8 mouse cellular contexts compared by ENCODE assay signal in genomic region chr10:128674469-128675008, GRCm38 (mm10). TPM values are rescaled to one million over a fixed set of nuclear protein-coding genes. Genes with fewer than 3 reads are reported as not detected.
DNase-seq lines count a peak whose midpoint lies in the region; ATAC-seq lines count a peak whose summit lies in the region.

No protein-coding gene starts in this region.

- ATAC-seq in intestine, embryonic 14.5 days (replicated peaks; ENCODE audit: low FRiP score, low TSS enrichment, low read depth): peak; percentile 7; the same call in 1 of the 2 replicates

- H3K9ac ChIP-seq in intestine, embryonic 14.5 days (ENCODE audit: low read length): peak overlapping the region; percentile 31

- peak; percentile 19 for DNase-seq in cerebellum, adult 9-11 months
- DNase-seq in cerebellum, adult 11-12 months: no peak
- DNase-seq in Muller cell, postnatal 12 days (ENCODE audit: inconsistent ontology term): peak; percentile 41
- no peak for DNase-seq in intestine, embryonic 14.5 days (ENCODE audit: low spot score)
- DNase-seq in lung, postnatal 10 days: peak; percentile 62
- DNase-seq in splenic B cell, adult 2 months (ENCODE audit: low read depth, low spot score): peak; percentile 74
- DNase-seq in urinary bladder, postnatal 4 days (ENCODE audit: low spot score in 2 of 2): no peak

- H3K4me1 ChIP-seq in erythroblast, embryonic 14.5 days (ENCODE audit: control insufficient read depth): peaks cover 21% of the 10 kb centered on the region
- peaks cover 4% of the 10 kb centered on the region; the same call in 1 of the 2 replicates for H3K4me1 ChIP-seq in intestine, embryonic 14.5 days (replicated peaks; ENCODE audit: control insufficient read depth, insufficient read depth, low read length)

- WGBS in intestine, embryonic 14.5 days: 2% methylated on average over 9 of the region's 9 CpGs

- peak overlapping the region; percentile 87 for H3K4me2 ChIP-seq in intestine, embryonic 14.5 days (ENCODE audit: low read length)

- H3K4me3 ChIP-seq in erythroblast, embryonic 14.5 days (replicated peaks): peak overlapping the region; percentile 79
- H3K4me3 ChIP-seq in intestine, embryonic 14.5 days (ENCODE audit: low read depth, low read length): peak overlapping the region; percentile 66

- peaks cover 42% of the 10 kb centered on the region for H3K27me3 ChIP-seq in erythroblast, embryonic 14.5 days (ENCODE audit: control insufficient read depth)
- H3K27me3 ChIP-seq in intestine, embryonic 14.5 days (replicated peaks; ENCODE audit: control insufficient read depth, insufficient read depth, low read length): no peaks in the 10 kb centered on the region
- no peaks in the 10 kb centered on the region for H3K27me3 ChIP-seq in splenic B cell, adult 2 months (ENCODE audit: control insufficient read depth, insufficient read depth, low read length, poor library complexity, severe bottlenecking)

- no peaks in the 10 kb centered on the region for H3K9me3 ChIP-seq in erythroblast, embryonic 14.5 days (ENCODE audit: control insufficient read depth, low read length)
- H3K9me3 ChIP-seq in intestine, embryonic 14.5 days (ENCODE audit: control insufficient read depth, low read length): no peaks in the 10 kb centered on the region

- H3K27ac ChIP-seq in intestine, embryonic 14.5 days (ENCODE audit: low read depth): peak overlapping the region; percentile 57

- peaks cover 25% of the 10 kb centered on the region for H3K36me3 ChIP-seq in erythroblast, embryonic 14.5 days (ENCODE audit: control insufficient read depth)
- H3K36me3 ChIP-seq in intestine, embryonic 14.5 days (ENCODE audit: control insufficient read depth, insufficient read depth, low read length): peaks cover 11% of the 10 kb centered on the region
- peaks cover 3% of the 10 kb centered on the region; the same call in 1 of the 2 replicates for H3K36me3 ChIP-seq in splenic B cell, adult 2 months (ENCODE audit: control insufficient read depth, insufficient read depth, low read length, poor library complexity, severe bottlenecking)

RNA-seq across cellular contexts. Expression of gene Suox, which starts 0.7 kb away (rescaled TPM):
- polyA plus RNA-seq in erythroblast, embryonic 14.5 days (2012): 0.04 and 0.14 TPM in 2 replicates
- polyA plus RNA-seq in intestine, embryonic 14.5 days (2014; fragmentation: Nextera tagmentation; extraction: Ambion mirVana): 9.8 and 12.7 TPM in 2 replicates

RNA-seq across cellular contexts. Expression of gene Rab5b, which starts 21.5 kb away (rescaled TPM):
- polyA plus RNA-seq in erythroblast, embryonic 14.5 days (2012): 1.1 and 1.2 TPM in 2 replicates
- polyA plus RNA-seq in intestine, embryonic 14.5 days (2014; fragmentation: Nextera tagmentation; extraction: Ambion mirVana): 59.4 and 64.4 TPM in 2 replicates

RNA-seq across cellular contexts. Expression of gene Ikzf4, which starts 28.7 kb away (rescaled TPM):
- polyA plus RNA-seq in erythroblast, embryonic 14.5 days (2012): 0.01 TPM in 1 of 2 replicates, not detected in the other
- polyA plus RNA-seq in intestine, embryonic 14.5 days (2014; fragmentation: Nextera tagmentation; extraction: Ambion mirVana): 3.0 and 3.2 TPM in 2 replicates

RNA-seq across cellular contexts. Expression of gene Pmel, which starts 29.5 kb away (rescaled TPM):
- polyA plus RNA-seq in erythroblast, embryonic 14.5 days (2012): not detected in 2 replicates
- polyA plus RNA-seq in intestine, embryonic 14.5 days (2014; fragmentation: Nextera tagmentation; extraction: Ambion mirVana): 1.2 TPM in 2 replicates

RNA-seq across cellular contexts. Expression of gene Cdk2, which starts 30.3 kb away (rescaled TPM):
- 2.3 and 2.6 TPM in 2 replicates for polyA plus RNA-seq in erythroblast, embryonic 14.5 days (2012)
- 89.0 and 93.2 TPM in 2 replicates for polyA plus RNA-seq in intestine, embryonic 14.5 days (2014; fragmentation: Nextera tagmentation; extraction: Ambion mirVana)

Comparison
In these comparisons a context has a peak if more than half of its experiments do, and no peak if none do; other contexts are left out.
1. DNase-seq: peak in cerebellum, adult 9-11 months (single experiment), Muller cell, postnatal 12 days (single experiment), lung, postnatal 10 days (single experiment) and splenic B cell, adult 2 months (single experiment); none in cerebellum, adult 11-12 months (single experiment), intestine, embryonic 14.5 days (single experiment) and urinary bladder, postnatal 4 days (0 of 2).
2. RNA of gene Rab5b, which starts 21.5 kb away (polyA plus RNA-seq): 59.4 to 64.4 TPM in intestine, embryonic 14.5 days; 1.1 to 1.2 TPM in erythroblast, embryonic 14.5 days; every median in the first group is over 10 times any median in the second.